Mouse (Mus musculus) MEL (cell line): ENCODE results near the gene Col18a1.
A peak's percentile ranks its signal among the peaks of the same experiment; 100 is the strongest.

Experiments used
- CHD2 ChIP-seq: IDR thresholded peaks from 2 replicates; pipeline ENCODE4 v1.6.1; 2011; ENCODE audit warnings: low read length, improper control_type of control experiment
- CTCF ChIP-seq, 3 experiments: IDR thresholded peaks in 2 of 3; conservative IDR thresholded peaks in 1 of 3; 2 replicates each; pipeline ENCODE4 v1.5.1; 2011 to 2012; ENCODE audit warnings: low read length in 3 of 3, low read depth in 2 of 3, mild to moderate bottlenecking in 2 of 3, improper control_type of control experiment in 1 of 3, inconsistent platforms in 1 of 3, mixed read lengths in 1 of 3, moderate library complexity in 1 of 3; ENCODE audit not compliant: control insufficient read depth in 1 of 3, insufficient read depth in 1 of 3, poor library complexity in 1 of 3, severe bottlenecking in 1 of 3
- EP300 ChIP-seq, 2 experiments: IDR thresholded peaks; 2 replicates each; pipeline ENCODE4 v1.6.1; 2011; ENCODE audit warnings: improper control_type of control experiment in 2 of 2, low read length in 2 of 2, low read depth in 1 of 2, mild to moderate bottlenecking in 1 of 2
- ETS1 ChIP-seq: IDR thresholded peaks from 2 replicates; pipeline ENCODE4 v1.6.1; 2012; ENCODE audit warnings: low read depth, mild to moderate bottlenecking, inconsistent platforms, low read length, improper control_type of control experiment, moderate library complexity
- GABPA ChIP-seq: IDR thresholded peaks from 2 replicates; pipeline ENCODE4 v1.6.1; 2012; ENCODE audit warnings: low read depth, mild to moderate bottlenecking, inconsistent platforms, low read length, improper control_type of control experiment, moderate library complexity
- HCFC1 ChIP-seq: IDR thresholded peaks from 2 replicates; pipeline ENCODE4 v1.6.1; 2012; ENCODE audit warnings: low read depth, mild to moderate bottlenecking, inconsistent platforms, low read length, improper control_type of control experiment, moderate library complexity
- MYC ChIP-seq: IDR thresholded peaks from 2 replicates; pipeline ENCODE4 v1.6.1; 2011; ENCODE audit warnings: low read depth, mild to moderate bottlenecking, low read length, improper control_type of control experiment, moderate library complexity
- POLR2A ChIP-seq, 2 experiments: IDR thresholded peaks; 2 replicates each; pipeline ENCODE4 v1.6.1; 2011 to 2012; ENCODE audit warnings: low read length in 2 of 2, mild to moderate bottlenecking in 2 of 2, control low read depth in 1 of 2, improper control_type of control experiment in 1 of 2, low read depth in 1 of 2, moderate library complexity in 1 of 2; ENCODE audit not compliant: control insufficient read depth in 1 of 2, insufficient read depth in 1 of 2, poor library complexity in 1 of 2
- RCOR1 ChIP-seq: IDR thresholded peaks from 2 replicates; pipeline ENCODE4 v1.6.1; 2012; ENCODE audit warnings: low read depth, mild to moderate bottlenecking, inconsistent platforms, low read length, improper control_type of control experiment
- SMC3 ChIP-seq: IDR thresholded peaks from 2 replicates; pipeline ENCODE4 v1.6.1; 2011; ENCODE audit warnings: low read depth, low read length, improper control_type of control experiment
- TAL1 ChIP-seq: IDR thresholded peaks from 2 replicates; pipeline ENCODE4 v1.6.1; 2012; ENCODE audit warnings: mild to moderate bottlenecking, inconsistent platforms, low read length, moderate library complexity, mixed read lengths
- TBP ChIP-seq: IDR thresholded peaks from 2 replicates; pipeline ENCODE4 v1.8.0; 2011; ENCODE audit warnings: low read depth, low read length, improper control_type of control experiment
- UBTF ChIP-seq: IDR thresholded peaks from 2 replicates; pipeline ENCODE4 v1.6.1; 2012; ENCODE audit warnings: low read depth, mild to moderate bottlenecking, inconsistent platforms, low read length, improper control_type of control experiment, moderate library complexity, borderline replicate concordance; ENCODE audit not compliant: insufficient read depth
- ZNF384 ChIP-seq: IDR thresholded peaks from 2 replicates; pipeline ENCODE4 v1.6.1; 2012; ENCODE audit warnings: low read depth, mild to moderate bottlenecking, inconsistent platforms, low read length, improper control_type of control experiment

DNA sequence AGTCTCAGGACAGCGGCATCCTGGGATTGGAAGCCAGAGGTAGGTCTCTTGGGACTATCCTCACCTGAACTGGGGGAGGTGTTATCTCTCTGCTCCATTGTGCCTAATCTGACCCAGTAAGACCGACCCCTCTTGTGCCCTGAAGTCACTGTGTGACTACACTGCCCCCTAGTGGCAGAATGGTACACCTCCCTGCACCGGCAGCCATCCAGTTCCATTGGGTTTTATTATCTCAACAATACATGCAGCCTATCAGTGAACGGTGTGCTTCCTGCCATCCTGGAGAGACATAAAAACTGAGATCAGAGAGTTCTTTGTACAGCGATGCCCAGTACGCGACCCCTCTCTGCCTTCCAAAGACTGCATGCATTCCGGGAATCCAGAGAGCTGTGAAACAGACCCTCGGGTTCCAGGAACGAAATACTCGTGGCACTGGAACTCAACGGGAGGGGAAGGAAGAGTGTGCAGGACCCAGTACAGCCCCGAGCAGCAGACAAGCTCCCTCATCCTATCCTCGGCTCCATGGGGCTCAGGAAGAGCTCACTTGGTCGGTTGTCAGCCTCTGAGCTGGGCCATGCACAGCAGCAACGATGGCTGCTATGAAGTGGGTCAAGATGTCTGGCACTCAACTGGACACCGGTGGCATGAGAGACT, 144.8 kb downstream of the Col18a1 start:
- TF ChIP-seq ETS1: no peak
- TF ChIP-seq CTCF (IDR thresholded peaks at IDR 0.05 in 2 of 3, conservative IDR thresholded peaks at IDR 0.05 in 1 of 3; ENCODE audit: control insufficient read depth in 1 of 3, insufficient read depth in 1 of 3, low read depth in 2 of 3, low read length in 3 of 3, poor library complexity in 1 of 3, severe bottlenecking in 1 of 3): peak; percentile 94 to 97 (median 96)
- TF ChIP-seq GABPA: no peak
- peak; percentile 95 for TF ChIP-seq SMC3
- TF ChIP-seq UBTF: no peak
- TF ChIP-seq HCFC1: no peak
- no peak for TF ChIP-seq POLR2A (IDR thresholded peaks at IDR 0.05; ENCODE audit: control insufficient read depth in 1 of 2, insufficient read depth in 1 of 2, low read depth in 1 of 2, low read length in 2 of 2, poor library complexity in 1 of 2)
- no peak for TF ChIP-seq TAL1
- TF ChIP-seq TBP: no peak
- TF ChIP-seq RCOR1: peak; percentile 58; the same call in 1 of the 2 replicates
- TF ChIP-seq MYC: no peak
- peak; percentile 54 to 62 for TF ChIP-seq EP300 (IDR thresholded peaks at IDR 0.05; ENCODE audit: low read depth in 1 of 2, low read length in 2 of 2)
- TF ChIP-seq CHD2: no peak
- TF ChIP-seq ZNF384: no peak
